Mouse (Mus musculus) E14TG2a.4 (cell line): ENCODE data around the gene Vps13d.

ENCODE experiments used
- H3K27me3 ChIP-seq: 2 replicates; pipeline ENCODE4 v1.6.1; 2014; ENCODE audit warnings: low read length, control low read depth; ENCODE audit not compliant: insufficient read depth
- H3K36me3 ChIP-seq: 2 replicates; pipeline ENCODE4 v1.6.1; 2014; ENCODE audit warnings: low read length, control low read depth; ENCODE audit not compliant: insufficient read depth
- H3K4me1 ChIP-seq: replicated peaks from 2 replicates; pipeline ENCODE4 v1.6.1; 2014; ENCODE audit warnings: low read depth, low read length, control low read depth
- H3K4me3 ChIP-seq: replicated peaks from 2 replicates; pipeline ENCODE4 v1.5.1; 2014; ENCODE audit warnings: mild to moderate bottlenecking, low read length
- H3K9me3 ChIP-seq: 2 replicates; pipeline ENCODE4 v1.6.1; 2014; ENCODE audit warnings: low read length, control low read depth
- CTCF ChIP-seq: conservative IDR thresholded peaks from 2 replicates; pipeline ENCODE4 v1.5.1; 2014; ENCODE audit warnings: low read length
- NANOG ChIP-seq: IDR thresholded peaks from 2 replicates; pipeline ENCODE4 v1.6.1; 2014; ENCODE audit warnings: borderline replicate concordance, low read length, mixed read lengths
- POU5F1 ChIP-seq: IDR thresholded peaks from 2 replicates; pipeline ENCODE4 v1.6.1; 2014; ENCODE audit warnings: low read length, borderline replicate concordance

Vps13d gene

DNA sequence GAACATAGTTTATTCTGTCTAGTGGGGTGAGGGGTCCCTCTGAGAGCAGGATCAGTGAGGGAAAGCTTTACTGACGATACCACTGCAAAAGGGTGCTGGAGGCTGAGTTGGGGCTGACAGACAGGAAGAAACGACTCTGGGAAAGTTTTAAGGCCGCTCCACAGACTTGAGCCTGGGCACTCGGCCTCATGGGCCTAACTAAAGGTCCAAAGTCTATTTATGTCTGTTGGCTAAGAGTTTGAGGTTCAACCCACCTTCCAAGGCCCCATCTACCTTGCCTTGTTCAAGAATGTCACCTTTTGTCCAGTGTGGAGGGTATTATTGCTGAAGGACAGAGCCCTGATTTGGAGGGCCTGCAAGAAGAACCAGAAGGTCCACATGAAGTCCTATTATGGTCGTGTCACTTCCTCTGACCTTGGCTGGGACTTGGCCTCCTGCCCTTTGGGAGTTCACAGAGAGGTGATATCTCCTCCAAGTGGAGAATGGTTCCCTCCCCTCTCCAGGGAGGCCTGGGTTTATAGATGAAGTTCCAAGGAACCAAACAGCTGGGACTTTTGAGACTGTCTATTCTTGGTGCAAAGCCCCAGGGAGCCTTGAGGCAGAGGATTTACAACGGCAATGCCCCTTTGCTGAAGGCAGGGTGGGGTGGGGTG is 246.9 kb downstream of the Vps13d start:
- no peaks in the 10 kb centered on the region for H3K36me3 ChIP-seq
- TF ChIP-seq POU5F1: no peak
- TF ChIP-seq CTCF: no peak
- no peak for TF ChIP-seq NANOG
- H3K9me3 ChIP-seq: no peaks in the 10 kb centered on the region
- no peaks in the 10 kb centered on the region; the same call in 1 of the 2 replicates for H3K4me1 ChIP-seq
- H3K4me3 ChIP-seq: no peak overlapping the region
- H3K27me3 ChIP-seq: no peaks in the 10 kb centered on the region

DNA sequence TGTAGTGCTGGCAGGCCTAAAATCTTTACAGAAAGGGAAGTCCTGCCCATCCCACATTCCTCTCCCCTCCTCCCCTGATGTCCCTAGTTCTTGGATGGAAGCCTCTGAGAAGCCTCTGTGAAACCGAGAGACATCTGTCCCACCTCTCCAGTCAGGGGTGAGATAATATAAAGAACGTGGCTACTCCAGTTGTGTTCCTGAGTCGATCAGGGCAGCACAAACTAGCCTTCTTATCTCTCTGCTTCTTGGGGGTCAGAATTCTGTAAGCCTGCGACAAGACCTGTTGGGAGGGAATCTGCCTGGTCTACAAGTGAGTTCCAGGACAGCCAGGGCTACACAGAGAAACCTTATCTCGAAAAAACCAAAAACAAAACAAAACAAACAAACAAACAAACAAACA is 251.5 kb downstream of the Vps13d start:
- Histone ChIP-seq H3K4me3 (no peak overlapping the region), H3K9me3 (no peaks in the 10 kb centered on the region), H3K4me1 (no peaks in the 10 kb centered on the region), H3K36me3 (no peaks in the 10 kb centered on the region), H3K27me3 (no peaks in the 10 kb centered on the region)
- TF ChIP-seq NANOG (no peak), CTCF (no peak), POU5F1 (no peak)

DNA sequence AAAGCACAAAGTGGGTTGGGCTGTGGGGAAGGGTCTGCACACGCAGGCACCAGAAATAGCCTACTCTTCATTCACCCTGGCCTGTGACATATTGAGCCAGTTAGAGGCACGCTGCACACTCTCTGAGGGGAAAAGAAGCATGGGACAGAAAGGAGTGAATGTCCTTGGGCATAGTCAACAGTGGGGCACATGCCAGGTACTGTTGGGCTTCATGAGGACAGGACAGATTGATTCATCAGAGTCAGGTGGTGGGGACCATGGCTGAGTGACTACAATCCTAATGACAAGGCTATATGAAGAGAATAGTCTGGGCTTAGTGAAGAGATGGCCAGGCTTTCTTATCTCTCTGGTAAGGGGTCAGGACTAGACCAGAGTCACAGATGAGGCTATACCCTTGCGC is 252.4 kb downstream of the Vps13d start:
- Histone ChIP-seq H3K4me1 (no peaks in the 10 kb centered on the region), H3K27me3 (no peaks in the 10 kb centered on the region), H3K9me3 (no peaks in the 10 kb centered on the region), H3K4me3 (no peak overlapping the region), H3K36me3 (no peaks in the 10 kb centered on the region)
- TF ChIP-seq CTCF: no peak

DNA sequence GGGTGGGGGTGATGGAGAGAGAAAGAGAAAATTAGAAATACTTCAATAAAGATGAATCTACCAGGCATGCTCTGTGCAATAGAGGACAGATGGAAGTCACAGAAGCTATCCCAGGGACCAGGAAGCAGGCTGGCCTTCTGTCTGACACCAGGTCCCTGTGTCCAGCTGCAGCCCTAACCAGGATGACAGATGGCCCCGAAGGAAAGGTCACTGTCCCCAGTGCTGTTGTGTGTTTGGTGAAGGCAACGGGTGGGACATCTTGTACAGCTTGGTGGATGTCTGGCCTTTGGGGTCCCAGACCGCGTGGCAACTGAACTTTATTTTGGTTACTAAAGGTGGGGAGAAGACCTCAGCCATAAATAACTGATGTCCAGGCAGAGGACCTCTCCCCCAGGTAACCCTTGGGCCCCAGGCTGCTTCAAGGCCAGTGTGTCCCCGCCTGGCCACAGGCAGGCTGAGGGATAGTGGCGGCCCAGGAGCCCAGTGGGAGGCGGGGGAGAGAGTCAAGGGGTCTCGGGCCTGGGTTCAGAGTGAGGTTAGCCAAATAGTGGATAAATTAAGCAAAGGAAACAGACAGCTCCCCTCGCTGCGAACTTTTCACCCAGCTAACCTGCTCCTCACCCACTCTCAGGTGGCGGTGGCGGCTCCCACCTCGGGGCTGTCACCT is 253.9 kb downstream of the Vps13d start:
- no peaks in the 10 kb centered on the region for H3K4me1 ChIP-seq

DNA sequence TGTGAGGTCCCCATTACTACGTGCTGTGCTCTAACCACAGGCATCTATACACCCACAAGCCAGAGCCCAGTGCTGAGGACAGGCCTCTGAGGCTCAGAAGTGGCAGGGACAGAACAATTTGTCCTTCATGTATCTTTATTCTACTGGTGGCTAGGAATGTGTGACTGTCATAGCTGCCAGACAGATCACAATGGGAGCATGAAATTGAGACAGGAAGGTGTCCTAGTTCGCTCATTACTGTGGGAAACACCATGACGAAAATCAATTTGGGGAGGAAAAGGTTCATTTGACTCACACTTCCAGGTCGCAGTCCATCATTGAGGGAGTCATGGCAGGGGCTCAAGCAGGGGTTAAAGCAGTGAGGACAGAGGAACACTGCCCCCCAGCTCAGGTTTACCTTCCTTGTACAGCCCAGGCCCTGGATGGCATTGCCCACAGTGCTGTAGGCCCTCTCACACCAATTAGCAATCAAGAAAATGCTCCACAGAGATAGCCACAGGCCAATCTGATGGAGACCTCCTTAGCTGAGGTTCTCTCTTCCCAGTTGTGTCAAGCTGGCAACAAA is 254.9 kb downstream of the Vps13d start:
- Histone ChIP-seq H3K27me3 (no peaks in the 10 kb centered on the region), H3K36me3 (no peaks in the 10 kb centered on the region), H3K9me3 (no peaks in the 10 kb centered on the region), H3K4me3 (no peak overlapping the region), H3K4me1 (peaks cover 4% of the 10 kb centered on the region)
- TF ChIP-seq NANOG (no peak), CTCF (no peak)

More for the DNA sequence above, 253.9 kb downstream of the Vps13d start:
- no peaks in the 10 kb centered on the region for H3K9me3 ChIP-seq
- H3K27me3 ChIP-seq: no peaks in the 10 kb centered on the region
- H3K4me3 ChIP-seq: no peak overlapping the region
- H3K36me3 ChIP-seq: no peaks in the 10 kb centered on the region
- no peak for TF ChIP-seq CTCF

DNA sequence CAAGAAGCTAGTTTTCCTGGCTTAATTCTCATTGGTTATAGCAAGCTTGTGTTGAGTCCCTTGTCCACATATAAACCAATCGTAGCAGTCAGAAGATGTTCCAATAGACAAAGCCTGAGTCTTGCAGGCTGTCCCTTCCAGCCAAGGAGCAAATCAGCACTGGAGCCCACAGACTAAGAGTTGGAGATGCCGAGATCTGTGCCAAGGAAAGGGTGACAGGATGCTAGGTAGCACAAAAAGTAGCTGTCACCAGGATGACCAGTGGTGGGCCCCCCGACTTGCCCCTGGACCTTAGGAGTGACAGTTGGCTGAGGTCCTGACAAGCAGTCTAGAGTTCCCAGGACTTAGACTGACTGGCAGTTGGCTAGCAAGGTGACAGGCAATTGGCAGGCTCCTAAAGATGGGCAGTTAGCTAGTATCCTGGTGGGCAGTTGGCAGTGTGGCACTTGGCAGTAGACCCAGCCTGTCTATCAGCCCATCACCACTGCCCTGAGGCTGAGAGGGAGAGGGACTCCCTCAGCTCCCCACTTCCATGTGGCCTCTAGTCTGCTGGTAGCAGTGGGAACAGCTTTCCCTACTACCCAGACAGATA is 258.1 kb downstream of the Vps13d start:
- no peaks in the 10 kb centered on the region for H3K36me3 ChIP-seq
- H3K4me3 ChIP-seq: no peak overlapping the region
- TF ChIP-seq CTCF: no peak
- TF ChIP-seq POU5F1: no peak
- no peak for TF ChIP-seq NANOG
- peaks cover 8% of the 10 kb centered on the region; the same call in 1 of the 2 replicates for H3K9me3 ChIP-seq
- H3K27me3 ChIP-seq: no peaks in the 10 kb centered on the region
- peaks cover 14% of the 10 kb centered on the region for H3K4me1 ChIP-seq

DNA sequence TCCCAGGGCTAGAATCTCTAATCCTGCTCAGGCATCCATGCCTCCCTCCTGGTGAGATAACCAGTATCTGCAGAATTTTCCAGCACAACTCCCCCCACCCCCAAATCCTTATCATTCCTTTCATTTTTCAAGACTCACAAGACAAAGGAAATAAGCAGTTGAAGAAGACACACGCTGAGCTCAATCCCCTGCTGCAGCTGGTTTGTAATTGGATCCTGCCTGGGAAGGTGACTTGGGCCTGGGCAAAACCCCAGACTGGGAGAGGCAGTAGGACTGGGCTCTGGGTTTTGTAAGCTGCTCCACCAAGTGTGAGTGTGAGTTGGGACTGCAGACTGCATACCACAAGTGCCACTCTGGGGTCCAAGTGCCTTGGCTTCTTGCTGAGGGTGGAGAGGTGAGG is 260.3 kb downstream of the Vps13d start:
- no peak overlapping the region for H3K4me3 ChIP-seq
- H3K9me3 ChIP-seq: peaks cover 8% of the 10 kb centered on the region; the same call in 1 of the 2 replicates
- TF ChIP-seq NANOG: peak; percentile 15; the same call in 1 of the 2 replicates
- no peak for TF ChIP-seq POU5F1
- no peaks in the 10 kb centered on the region for H3K36me3 ChIP-seq
- no peaks in the 10 kb centered on the region for H3K27me3 ChIP-seq
- peaks cover 21% of the 10 kb centered on the region for H3K4me1 ChIP-seq

DNA sequence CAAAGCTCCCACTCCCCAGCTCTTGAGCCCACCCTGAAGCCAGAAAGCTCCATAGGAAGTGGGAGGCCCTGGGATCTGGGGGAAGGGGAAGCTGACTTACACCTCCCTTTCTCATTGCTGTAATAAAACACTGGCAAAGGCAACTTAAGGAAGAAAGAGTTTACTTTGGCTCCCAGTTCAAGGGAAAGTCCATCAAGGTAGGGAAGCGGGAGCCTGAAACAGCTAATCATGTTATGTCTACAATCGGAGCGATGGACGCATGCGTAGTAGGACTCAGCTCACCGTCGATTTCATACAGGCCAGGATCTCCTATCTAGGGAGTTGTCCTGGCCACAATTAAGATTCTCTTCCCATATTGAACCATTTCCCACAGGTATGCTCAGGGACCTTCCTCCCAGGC is 263.6 kb downstream of the Vps13d start:
- Histone ChIP-seq H3K27me3 (no peaks in the 10 kb centered on the region; the same call in 1 of the 2 replicates), H3K9me3 (peaks cover 8% of the 10 kb centered on the region; the same call in 1 of the 2 replicates), H3K4me3 (no peak overlapping the region), H3K4me1 (peaks cover 21% of the 10 kb centered on the region), H3K36me3 (no peaks in the 10 kb centered on the region)
- TF ChIP-seq NANOG (no peak), POU5F1 (no peak), CTCF (no peak)

DNA sequence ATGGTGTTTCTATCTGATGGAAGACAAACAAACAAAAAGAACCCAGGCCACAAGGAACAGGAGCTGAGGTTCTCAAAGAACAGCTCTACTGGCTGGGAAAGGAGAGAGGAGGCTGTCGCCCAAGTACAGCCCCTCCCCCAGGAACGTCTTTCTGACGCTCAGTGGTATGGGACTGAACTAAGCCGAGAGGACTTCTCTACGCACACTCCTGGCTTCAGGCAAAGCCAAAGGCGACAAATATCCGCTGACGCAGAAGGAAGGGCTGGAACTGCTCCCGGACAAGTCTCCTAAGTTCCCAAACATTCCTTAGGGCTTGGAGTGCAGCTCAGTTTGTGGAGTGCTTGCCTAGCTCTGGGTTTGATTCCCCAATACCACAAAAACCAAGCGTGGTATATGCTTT is 264.4 kb downstream of the Vps13d start:
- H3K27me3 ChIP-seq: no peaks in the 10 kb centered on the region; the same call in 1 of the 2 replicates
- TF ChIP-seq NANOG: no peak
- TF ChIP-seq POU5F1: no peak
- no peak for TF ChIP-seq CTCF

More for the DNA sequence above, 264.4 kb downstream of the Vps13d start:
- H3K4me3 ChIP-seq: no peak overlapping the region
- peaks cover 8% of the 10 kb centered on the region; the same call in 1 of the 2 replicates for H3K9me3 ChIP-seq
- H3K36me3 ChIP-seq: no peaks in the 10 kb centered on the region
- H3K4me1 ChIP-seq: peaks cover 20% of the 10 kb centered on the region
